Mouse (Mus musculus) cerebellum, adult 2 months (tissue): Measurements from ENCODE around the gene Bpifb3.

Experiments
- CTCF ChIP-seq: fragments of 200-500 bp; IDR thresholded peaks from 2 replicates; pipeline ENCODE4 v1.5.1; 2011; ENCODE audit warnings: low read depth, mild to moderate bottlenecking, control low read depth, low read length, moderate library complexity, borderline replicate concordance; ENCODE audit not compliant: insufficient read depth
- POLR2A ChIP-seq: fragments of 200-500 bp; IDR thresholded peaks from 2 replicates; pipeline ENCODE4 v1.6.1; 2011; ENCODE audit warnings: low read length, control low read depth, borderline replicate concordance; ENCODE audit not compliant: insufficient read depth

DNA sequence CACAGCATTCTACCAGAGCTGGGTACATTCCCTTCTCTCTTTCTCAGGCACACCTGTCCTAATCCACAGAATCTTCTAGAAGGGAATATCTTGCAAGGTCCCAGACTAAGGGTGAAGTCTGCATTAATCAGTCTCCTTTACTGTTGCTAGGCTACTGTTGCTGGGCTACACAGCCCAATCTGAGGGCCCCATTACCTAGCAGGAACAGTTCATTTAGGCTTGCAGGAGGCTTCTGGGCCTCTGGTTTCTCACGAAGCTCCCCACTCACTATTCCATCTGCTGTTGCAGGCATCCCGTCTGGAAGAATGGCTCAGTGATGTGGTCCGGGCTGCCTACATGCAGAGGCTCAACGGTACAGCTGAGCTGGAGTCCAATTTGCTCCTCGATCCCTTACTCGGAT lies 13.1 kb downstream of the Bpifb3 start:
- no peak for TF ChIP-seq CTCF
- TF ChIP-seq POLR2A = no peak
